Mouse (Mus musculus) forebrain, embryonic 16.5 days (tissue): ENCODE results near the gene Rerg. TPM values are rescaled to one million over a fixed set of nuclear protein-coding genes. Genes with fewer than 3 reads are reported as not detected.
A peak's percentile ranks its signal among the peaks of the same experiment; 100 is the strongest.

Source experiments
- ATAC-seq: fragments of 200-750 bp; cut with Nextera tagmentation; 2 replicates; pipeline ENCODE4 v1.8.0; 2017; ENCODE audit warnings: mild to moderate bottlenecking, moderate library complexity
- H3K27ac ChIP-seq: fragments of 300-500 bp; sonication (generic); 2 replicates; pipeline ENCODE4 v1.5.1; 2014; ENCODE audit warnings: low read length, control low read depth
- H3K27me3 ChIP-seq: fragments of 300-500 bp; sonication (generic); replicated peaks from 2 replicates; pipeline ENCODE4 v1.6.1; 2014; ENCODE audit warnings: low read length; ENCODE audit not compliant: control insufficient read depth, insufficient read depth
- H3K36me3 ChIP-seq: fragments of 300-500 bp; sonication (generic); 2 replicates; pipeline ENCODE4 v1.6.1; 2014; ENCODE audit not compliant: control insufficient read depth, insufficient read depth
- H3K4me1 ChIP-seq: fragments of 300-500 bp; sonication (generic); replicated peaks from 2 replicates; pipeline ENCODE4 v1.6.1; 2014; ENCODE audit warnings: low read length; ENCODE audit not compliant: control insufficient read depth, insufficient read depth
- H3K4me2 ChIP-seq: fragments of 300-500 bp; sonication (generic); 2 replicates; pipeline ENCODE4 v1.6.1; 2014; ENCODE audit warnings: mild to moderate bottlenecking, low read length, control low read depth
- H3K4me3 ChIP-seq: fragments of 300-500 bp; sonication (generic); replicated peaks from 2 replicates; pipeline ENCODE4 v1.5.1; 2014; ENCODE audit warnings: mild to moderate bottlenecking, low read length, control low read depth
- H3K9ac ChIP-seq: fragments of 300-500 bp; sonication (generic); replicated peaks from 2 replicates; pipeline ENCODE4 v1.6.1; 2014; ENCODE audit warnings: low read depth, low read length, control low read depth
- H3K9me3 ChIP-seq: fragments of 300-500 bp; sonication (generic); 2 replicates; pipeline ENCODE4 v1.6.1; 2016; ENCODE audit warnings: low read length; ENCODE audit not compliant: control insufficient read depth
- WGBS: fragments of 180-500 bp; shearing (Covaris S2); extraction: QIAGEN DNeasy Blood & Tissue Kit; methylation state at CpG from one replicate; pipeline ENCODE4 v1.1.7; 2014; 5-methylcytosine and 5-hydroxymethylcytosine counted together
- polyA plus RNA-seq: library from polyadenylated mRNA; unstranded; fragments of >200 nt; fragmentation: Nextera tagmentation; extraction: Ambion mirVana; gene quantifications from 2 replicates; pipeline ENCODE4 v1.2.1, GENCODE M21; 2015

Rerg gene
- polyA plus RNA-seq, 1 experiment from 2014 or later = 7.2 TPM

DNA sequence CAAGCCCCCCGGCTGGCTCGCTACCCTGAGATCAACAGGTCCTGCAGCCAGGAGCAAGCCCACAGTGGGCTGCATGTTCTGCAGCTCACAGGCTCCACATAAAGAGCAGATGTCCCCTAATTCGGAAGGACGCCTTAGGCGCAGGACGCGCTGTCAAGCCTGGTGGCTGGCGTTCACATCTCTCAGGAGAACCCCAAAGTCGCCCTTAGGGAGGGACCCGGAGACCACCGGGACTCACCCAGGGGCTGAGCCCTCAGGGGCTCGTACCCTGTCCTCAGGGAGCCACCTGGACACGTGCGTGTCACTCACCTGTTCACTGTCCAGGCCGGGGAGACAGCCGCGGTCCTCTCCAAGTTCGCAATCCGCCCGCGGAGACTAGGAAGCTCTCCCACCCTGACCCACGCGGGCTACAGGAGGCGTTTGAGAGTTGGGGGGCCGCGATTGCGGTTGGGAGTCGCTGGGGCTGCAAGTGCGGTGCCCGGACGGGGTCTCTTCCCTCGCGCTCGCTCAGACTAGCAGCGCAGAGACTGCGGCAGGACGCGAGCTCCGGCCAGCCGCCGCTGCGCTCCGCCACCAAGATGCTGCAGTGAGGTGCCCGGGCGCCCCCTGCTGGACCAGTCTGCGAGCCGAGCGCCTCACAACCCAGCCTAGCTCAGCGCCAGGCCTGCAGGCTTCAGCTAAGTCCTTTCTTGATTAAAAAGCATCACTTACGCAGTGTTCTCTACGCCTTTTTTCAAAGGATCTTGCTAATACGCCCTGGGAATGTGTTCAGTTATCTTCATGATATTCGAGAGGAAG, 927 bp downstream of the Rerg start:
- H3K9me3 ChIP-seq = no peaks in the 10 kb centered on the region
- H3K4me1 ChIP-seq = peaks cover 18% of the 10 kb centered on the region
- 1% methylated on average over 53 of the region's 53 CpGs for WGBS
- H3K4me2 ChIP-seq = peak overlapping the region; percentile 95
- ATAC-seq = peak; percentile 98
- peak overlapping the region; percentile 67 for H3K9ac ChIP-seq
- peak overlapping the region; percentile 58 for H3K4me3 ChIP-seq
- no peak overlapping the region for H3K27ac ChIP-seq
- peaks cover 8% of the 10 kb centered on the region for H3K27me3 ChIP-seq
- no peaks in the 10 kb centered on the region for H3K36me3 ChIP-seq

GRCm38 (mm10) chr6:137166843-137167242, 3.5 kb downstream of the Rerg start:
- H3K9ac ChIP-seq = no peak overlapping the region
- no peak overlapping the region for H3K4me2 ChIP-seq
- H3K4me1 ChIP-seq = peaks cover 18% of the 10 kb centered on the region
- no peaks in the 10 kb centered on the region for H3K36me3 ChIP-seq
- H3K4me3 ChIP-seq = no peak overlapping the region
- H3K27me3 ChIP-seq = peaks cover 8% of the 10 kb centered on the region
- no peak overlapping the region for H3K27ac ChIP-seq
- H3K9me3 ChIP-seq = no peaks in the 10 kb centered on the region
- WGBS = 21% methylated on average over 4 of the region's 4 CpGs
- ATAC-seq = peak; percentile 29

DNA sequence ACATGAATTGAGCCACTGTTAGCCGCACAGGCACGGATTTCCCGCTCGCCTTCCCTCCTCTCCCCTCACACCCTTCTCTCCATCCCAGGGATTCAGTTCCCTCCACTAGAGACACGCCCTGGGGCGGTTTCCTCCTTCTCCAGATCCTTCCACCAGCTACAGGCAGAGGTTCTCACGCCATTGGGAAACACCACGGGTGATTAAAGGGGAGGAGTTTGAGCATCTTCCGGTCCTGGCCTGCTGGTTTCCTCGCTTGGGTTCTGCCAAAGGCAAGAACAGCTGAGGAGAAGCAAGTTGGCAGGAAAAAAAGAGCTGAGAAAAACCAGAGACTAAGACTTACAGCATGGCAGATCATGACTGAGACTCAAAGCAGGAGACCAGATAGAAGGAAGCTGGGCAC, 6.7 kb downstream of the Rerg start:
- peaks cover 3% of the 10 kb centered on the region; the same call in 1 of the 2 replicates for H3K27me3 ChIP-seq
- WGBS = 69% methylated on average over 10 of the region's 10 CpGs
- no peak overlapping the region for H3K4me3 ChIP-seq
- peaks cover 11% of the 10 kb centered on the region for H3K4me1 ChIP-seq
- ATAC-seq = no peak
- H3K27ac ChIP-seq = no peak overlapping the region
- no peak overlapping the region for H3K9ac ChIP-seq
- no peak overlapping the region for H3K4me2 ChIP-seq
- H3K9me3 ChIP-seq = no peaks in the 10 kb centered on the region
- no peaks in the 10 kb centered on the region for H3K36me3 ChIP-seq

DNA sequence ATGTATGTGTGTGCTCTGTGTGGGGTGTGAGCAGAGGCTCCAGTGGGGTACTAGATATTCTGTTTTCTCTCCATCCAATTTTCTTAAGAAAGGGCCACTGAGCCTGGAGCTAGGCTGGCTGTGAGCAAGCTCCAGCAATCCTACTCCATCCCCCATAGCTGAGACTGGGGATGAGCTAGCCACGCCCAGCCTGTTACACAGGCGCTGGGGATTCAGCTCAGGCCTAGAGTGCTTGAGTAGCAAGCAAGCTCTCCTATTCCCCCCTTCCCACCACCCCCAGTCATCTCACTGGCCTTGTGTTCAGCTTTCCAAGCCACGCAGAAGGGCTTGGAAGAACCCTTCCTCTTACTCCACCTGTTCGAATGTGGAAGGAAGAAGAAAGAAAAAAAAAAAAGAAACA, 7.2 kb downstream of the Rerg start:
- Histone ChIP-seq H3K27ac (no peak overlapping the region), H3K27me3 (no peaks in the 10 kb centered on the region), H3K4me2 (no peak overlapping the region), H3K36me3 (no peaks in the 10 kb centered on the region), H3K4me1 (peaks cover 11% of the 10 kb centered on the region), H3K9ac (no peak overlapping the region), H3K9me3 (no peaks in the 10 kb centered on the region), H3K4me3 (no peak overlapping the region)
- ATAC-seq = no peak
- 68% methylated on average over 4 of the region's 4 CpGs for WGBS

DNA sequence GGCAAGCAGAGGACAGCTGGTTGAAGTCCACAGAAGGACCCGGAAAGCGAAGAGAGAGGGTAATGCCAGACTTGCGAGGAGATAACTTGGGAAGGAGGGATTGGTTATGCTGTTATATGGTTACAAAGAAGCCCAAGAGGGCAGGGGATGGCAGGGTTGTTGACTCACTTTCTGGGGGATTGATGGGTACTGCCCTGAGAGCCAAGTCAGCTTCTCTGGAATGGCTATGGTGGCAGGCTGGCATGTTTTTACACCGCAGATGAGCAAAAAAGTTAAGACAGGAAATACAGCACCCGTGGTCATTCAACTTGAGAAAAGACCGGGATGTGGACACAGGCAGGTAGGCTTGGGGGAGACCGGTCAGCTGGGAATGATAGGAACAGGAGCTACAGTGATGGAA, 7.8 kb downstream of the Rerg start:
- no peak overlapping the region for H3K4me2 ChIP-seq

DNA sequence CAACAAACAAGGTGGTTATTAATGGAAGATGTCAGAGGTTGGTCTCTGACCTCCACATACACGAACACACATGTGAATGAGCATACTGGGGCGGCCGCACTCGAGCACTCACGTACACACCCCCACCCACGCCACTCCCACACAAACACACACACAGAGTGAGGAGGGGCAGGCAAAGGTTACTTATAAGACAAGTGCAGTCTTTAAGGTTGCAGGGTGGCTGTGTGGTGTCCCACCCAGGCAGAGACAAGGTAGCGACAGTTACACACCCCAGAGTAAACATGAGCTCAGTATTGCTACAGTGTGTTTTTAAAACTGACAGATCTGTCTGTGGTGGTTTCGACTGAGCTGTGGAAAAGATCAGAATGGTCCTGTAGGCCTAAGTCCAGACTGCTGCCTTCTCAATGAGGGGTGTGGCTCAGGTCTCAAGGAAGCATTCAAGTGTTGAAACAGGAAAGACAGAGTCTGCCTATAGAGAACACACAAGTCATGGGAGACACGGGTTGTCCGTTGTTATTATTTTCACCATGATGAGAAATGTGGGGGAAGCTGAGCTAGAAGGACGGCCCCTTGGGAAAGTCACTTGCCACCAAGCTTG, 8.7 kb downstream of the Rerg start:
- 90% methylated on average over 11 of the region's 11 CpGs for WGBS

More for the DNA sequence above, 7.8 kb downstream of the Rerg start:
- Histone ChIP-seq H3K27ac (no peak overlapping the region), H3K36me3 (no peaks in the 10 kb centered on the region), H3K4me1 (peaks cover 11% of the 10 kb centered on the region), H3K9ac (no peak overlapping the region), H3K4me3 (no peak overlapping the region), H3K9me3 (no peaks in the 10 kb centered on the region), H3K27me3 (no peaks in the 10 kb centered on the region)
- no peak for ATAC-seq
- 93% methylated on average over 7 of the region's 7 CpGs for WGBS

DNA sequence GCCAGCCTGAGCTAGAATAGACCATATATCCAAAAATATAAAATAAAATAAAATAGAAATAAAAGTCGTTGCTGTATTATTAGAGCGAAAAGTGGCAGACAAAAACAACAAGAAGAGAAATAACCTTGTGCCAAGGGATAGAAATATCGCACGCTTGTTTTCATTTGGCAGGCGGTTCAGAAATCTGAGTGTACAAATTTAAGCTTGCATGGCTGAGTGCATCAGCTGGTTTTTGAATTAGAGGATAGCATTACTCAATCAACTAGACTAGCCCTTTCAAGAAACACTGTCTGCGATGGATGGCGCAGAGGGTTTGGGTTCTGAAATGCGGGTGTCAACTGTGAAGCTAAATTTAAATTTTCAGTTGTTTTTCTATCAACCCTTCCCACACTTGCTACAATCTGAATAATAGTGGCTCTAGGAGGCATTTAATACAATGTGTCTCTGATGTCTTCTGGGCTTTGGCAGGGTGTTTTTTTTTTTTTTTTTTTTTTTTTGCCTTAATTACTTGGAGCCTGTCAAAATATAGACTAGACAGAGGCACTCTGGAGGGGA, 10.8 kb downstream of the Rerg start:
- no peaks in the 10 kb centered on the region for H3K36me3 ChIP-seq
- H3K4me3 ChIP-seq = no peak overlapping the region
- H3K27ac ChIP-seq = no peak overlapping the region
- H3K4me2 ChIP-seq = no peak overlapping the region
- 0 out of 2 replicates have a peak, but pooled peaks cover 6% of the 10 kb centered on the region for H3K4me1 ChIP-seq
- 54% methylated on average over 8 of the region's 8 CpGs for WGBS
- H3K9me3 ChIP-seq = no peaks in the 10 kb centered on the region
- H3K9ac ChIP-seq = no peak overlapping the region
- peak; percentile 57 for ATAC-seq
- H3K27me3 ChIP-seq = no peaks in the 10 kb centered on the region

More for the DNA sequence above, 8.7 kb downstream of the Rerg start:
- Histone ChIP-seq H3K4me3 (no peak overlapping the region), H3K4me2 (no peak overlapping the region), H3K4me1 (peaks cover 6% of the 10 kb centered on the region), H3K9me3 (no peaks in the 10 kb centered on the region), H3K27ac (no peak overlapping the region), H3K36me3 (no peaks in the 10 kb centered on the region), H3K9ac (no peak overlapping the region), H3K27me3 (no peaks in the 10 kb centered on the region)
- no peak for ATAC-seq

GRCm38 (mm10) chr6:137156437-137157219, 13.7 kb downstream of the Rerg start:
- Histone ChIP-seq H3K4me2 (no peak overlapping the region), H3K9ac (no peak overlapping the region), H3K4me1 (0 out of 2 replicates have a peak, but pooled peaks cover 6% of the 10 kb centered on the region), H3K27me3 (no peaks in the 10 kb centered on the region), H3K36me3 (no peaks in the 10 kb centered on the region), H3K4me3 (no peak overlapping the region), H3K27ac (no peak overlapping the region), H3K9me3 (no peaks in the 10 kb centered on the region)
- ATAC-seq = no peak
- WGBS = 87% methylated on average over 11 of the region's 11 CpGs
